Mouse (Mus musculus) hindbrain, postnatal 0 days (tissue): Measurements from ENCODE around the gene Sp3. TPM values are rescaled to one million over a fixed set of nuclear protein-coding genes. Genes with fewer than 3 reads are reported as not detected.

Source experiments
- ATAC-seq: fragments of 200-750 bp; cut with Nextera tagmentation; 2 replicates; pipeline ENCODE4 v1.8.0; 2017; ENCODE audit warnings: mild to moderate bottlenecking, moderate TSS enrichment, moderate library complexity
- DNase-seq: peaks from one replicate; pipeline ENCODE4 v3.0.0-alpha.2; 2015; ENCODE audit warnings: low spot score
- H3K27ac ChIP-seq: fragments of 300-500 bp; sonication (generic); 2 replicates; pipeline ENCODE4 v1.5.1; 2014; ENCODE audit warnings: mild to moderate bottlenecking
- H3K27me3 ChIP-seq: fragments of 300-500 bp; sonication (generic); 2 replicates; pipeline ENCODE4 v1.6.1; 2014; ENCODE audit warnings: low read length, mixed read lengths; ENCODE audit not compliant: insufficient read depth
- H3K36me3 ChIP-seq: fragments of 300-500 bp; sonication (generic); 2 replicates; pipeline ENCODE4 v1.6.1; 2014; ENCODE audit warnings: low read length, mixed read lengths; ENCODE audit not compliant: insufficient read depth
- H3K4me1 ChIP-seq: fragments of 300-500 bp; sonication (generic); 2 replicates; pipeline ENCODE4 v1.6.1; 2014; ENCODE audit warnings: antibody characterized with exemption, low read length, mixed read lengths; ENCODE audit not compliant: insufficient read depth
- H3K4me2 ChIP-seq: fragments of 300-500 bp; sonication (generic); 2 replicates; pipeline ENCODE4 v1.6.1; 2014; ENCODE audit warnings: low read depth, mild to moderate bottlenecking, low read length, moderate library complexity, mixed read lengths
- H3K4me3 ChIP-seq: fragments of 300-500 bp; sonication (generic); 2 replicates; pipeline ENCODE4 v1.5.1; 2014; ENCODE audit warnings: low read length
- H3K9ac ChIP-seq: fragments of 300-500 bp; sonication (generic); replicated peaks from 2 replicates; pipeline ENCODE4 v1.6.1; 2014; ENCODE audit warnings: mild to moderate bottlenecking, low read length, moderate library complexity, mixed read lengths
- H3K9me3 ChIP-seq: fragments of 300-500 bp; sonication (generic); 2 replicates; pipeline ENCODE4 v1.6.1; 2016; ENCODE audit warnings: low read length, mixed read lengths
- CTCF ChIP-seq: IDR thresholded peaks from 2 replicates; pipeline ENCODE4 v1.5.1; 2016; ENCODE audit warnings: antibody characterized with exemption, control low read depth, low read depth
- WGBS: fragments of 180-500 bp; shearing (Covaris S2); extraction: QIAGEN DNeasy Blood & Tissue Kit; methylation state at CpG from one replicate; pipeline ENCODE4 v1.1.7; 2014; 5-methylcytosine and 5-hydroxymethylcytosine counted together
- polyA plus RNA-seq: library from polyadenylated mRNA; unstranded; fragments of >200 nt; fragmentation: Nextera tagmentation; extraction: Ambion mirVana; gene quantifications from 2 replicates; pipeline ENCODE4 v1.2.1, GENCODE M21; 2015
- total RNA-seq: library from RNA; depleted of rRNA; stranded (reverse); fragments of >200 nt; gene quantifications from 2 replicates; pipeline ENCODE4 v1.2.3, GENCODE M21; 2014

Gene Sp3
- total and polyA plus RNA-seq, 2 experiments from 2014 or later = 24.6 to 91.4 TPM

- 96% methylated on average over 3 of the region's 3 CpGs for WGBS
- Histone ChIP-seq H3K4me1 (no peaks in the 10 kb centered on the region), H3K27me3 (no peaks in the 10 kb centered on the region), H3K4me2 (no peak overlapping the region), H3K36me3 (no peaks in the 10 kb centered on the region), H3K9ac (no peak overlapping the region), H3K4me3 (no peak overlapping the region), H3K27ac (no peak overlapping the region), H3K9me3 (no peaks in the 10 kb centered on the region)
- TF ChIP-seq CTCF = peak; percentile 11; the same call in 1 of the 2 replicates
- ATAC-seq (no peak), DNase-seq (no peak)
These were observed 23.8 kb downstream of the Sp3 start for GRCm38 (mm10) chr2:72956415-72956814.

- H3K9me3 ChIP-seq = no peaks in the 10 kb centered on the region
- H3K4me1 ChIP-seq = no peaks in the 10 kb centered on the region
- no peak overlapping the region for H3K27ac ChIP-seq
- ATAC-seq = no peak
- WGBS = 97% methylated on average over 3 of the region's 3 CpGs
- no peak overlapping the region for H3K4me3 ChIP-seq
- no peaks in the 10 kb centered on the region for H3K27me3 ChIP-seq
- H3K4me2 ChIP-seq = no peak overlapping the region
- no peak for DNase-seq
- no peak overlapping the region for H3K9ac ChIP-seq
- no peaks in the 10 kb centered on the region for H3K36me3 ChIP-seq
- no peak for TF ChIP-seq CTCF
These were observed 27.3 kb downstream of the Sp3 start for GRCm38 (mm10) chr2:72952979-72953378.

- ATAC-seq (no peak), DNase-seq (no peak)
- TF ChIP-seq CTCF = no peak
- Histone ChIP-seq H3K27me3 (no peaks in the 10 kb centered on the region), H3K9me3 (no peaks in the 10 kb centered on the region), H3K36me3 (peaks cover 6% of the 10 kb centered on the region), H3K4me3 (no peak overlapping the region), H3K4me1 (no peaks in the 10 kb centered on the region), H3K27ac (no peak overlapping the region), H3K9ac (no peak overlapping the region), H3K4me2 (no peak overlapping the region)
- 16% methylated on average over 1 of the region's 1 CpGs for WGBS
These were observed 44.3 kb downstream of the Sp3 start for GRCm38 (mm10) chr2:72935937-72936336.

GRCm38 (mm10) chr2:72932186-72932585, 48.1 kb downstream of the Sp3 start:
- no peak overlapping the region for H3K4me3 ChIP-seq
- H3K27ac ChIP-seq = no peak overlapping the region
- DNase-seq (no peak), ATAC-seq (no peak)
- H3K4me2 ChIP-seq = no peak overlapping the region
- no peak for TF ChIP-seq CTCF
- no peak overlapping the region for H3K9ac ChIP-seq
- no peaks in the 10 kb centered on the region for H3K4me1 ChIP-seq
- no peaks in the 10 kb centered on the region for H3K27me3 ChIP-seq
- H3K36me3 ChIP-seq = no peaks in the 10 kb centered on the region; the same call in 1 of the 2 replicates
- H3K9me3 ChIP-seq = no peaks in the 10 kb centered on the region

GRCm38 (mm10) chr2:72924981-72925380, 55.3 kb downstream of the Sp3 start:
- DNase-seq (peak; percentile 37), ATAC-seq (no peak)
- Histone ChIP-seq H3K4me2 (no peak overlapping the region), H3K36me3 (no peaks in the 10 kb centered on the region), H3K9me3 (no peaks in the 10 kb centered on the region), H3K27ac (no peak overlapping the region), H3K27me3 (no peaks in the 10 kb centered on the region), H3K4me3 (no peak overlapping the region), H3K9ac (no peak overlapping the region), H3K4me1 (no peaks in the 10 kb centered on the region)
- no peak for TF ChIP-seq CTCF
- WGBS = 56% methylated on average over 10 of the region's 10 CpGs

- ATAC-seq (no peak), DNase-seq (no peak)
- H3K4me3 ChIP-seq = no peak overlapping the region
- H3K9ac ChIP-seq = no peak overlapping the region
- H3K36me3 ChIP-seq = no peaks in the 10 kb centered on the region
- no peak overlapping the region for H3K27ac ChIP-seq
- no peaks in the 10 kb centered on the region for H3K4me1 ChIP-seq
- no peaks in the 10 kb centered on the region for H3K9me3 ChIP-seq
- no peaks in the 10 kb centered on the region for H3K27me3 ChIP-seq
- 67% methylated on average over 4 of the region's 4 CpGs for WGBS
- no peak overlapping the region for H3K4me2 ChIP-seq
- no peak for TF ChIP-seq CTCF
These were observed 64.1 kb downstream of the Sp3 start for GRCm38 (mm10) chr2:72916170-72916569.

GRCm38 (mm10) chr2:72915245-72915930, 64.9 kb downstream of the Sp3 start:
- no peak for TF ChIP-seq CTCF
- no peak overlapping the region for H3K4me3 ChIP-seq
- no peak overlapping the region for H3K9ac ChIP-seq
- no peaks in the 10 kb centered on the region for H3K4me1 ChIP-seq
- H3K4me2 ChIP-seq = no peak overlapping the region
- H3K27me3 ChIP-seq = no peaks in the 10 kb centered on the region
- no peak overlapping the region for H3K27ac ChIP-seq
- H3K36me3 ChIP-seq = no peaks in the 10 kb centered on the region
- no peaks in the 10 kb centered on the region for H3K9me3 ChIP-seq
- WGBS = 73% methylated on average over 7 of the region's 7 CpGs
- no peak for ATAC-seq
- peak; percentile 27 for DNase-seq
